Mouse (Mus musculus): ENCODE measurements around the gene Krtap19-9b.

Gene Krtap19-9b

DNA sequence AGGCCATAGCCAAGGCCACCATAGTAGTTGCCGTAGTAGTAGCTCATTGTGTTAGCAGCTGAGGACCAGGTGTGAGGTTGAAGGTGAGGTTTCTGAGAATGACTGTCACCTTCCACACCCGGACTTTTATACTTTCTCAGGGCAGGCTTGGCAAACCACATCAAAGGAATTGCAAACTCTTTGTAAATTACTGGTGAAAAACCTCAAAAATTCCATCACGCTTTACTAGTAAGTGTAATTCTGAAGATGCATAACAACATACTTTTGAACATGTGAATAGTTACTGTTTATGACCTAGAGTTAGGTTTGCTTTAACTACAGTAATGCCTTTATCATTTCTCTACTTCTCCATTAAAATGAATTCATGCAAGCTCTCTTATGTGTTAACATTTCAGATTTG lies at the start of gene Krtap19-9b:
Gene Krtap19-9b (minus strand): TSS at position 101 of the 400 bp plus-strand sequence.
- no peak for DNase-seq

DNA sequence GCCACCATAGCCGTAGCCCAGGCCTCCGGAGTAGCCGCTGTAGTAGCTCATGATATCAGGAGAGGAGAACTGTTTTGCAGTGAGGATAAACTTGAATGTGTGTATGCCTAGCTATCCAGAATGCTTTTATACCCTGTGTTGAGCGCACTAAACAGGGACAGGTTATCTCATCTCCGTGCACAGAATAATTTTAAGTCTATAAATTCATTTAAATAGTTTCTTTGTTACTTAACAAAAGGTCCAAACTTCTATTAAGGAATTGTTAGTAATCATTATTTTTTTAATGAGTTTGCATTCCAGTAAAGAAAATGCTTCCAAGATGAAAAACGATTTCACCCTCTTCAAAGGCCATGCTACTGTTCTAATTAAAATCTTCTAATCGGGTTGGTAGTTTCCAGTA lies 30.7 kb upstream of the Krtap19-9b start, which contains the start of gene Krtap16-3:
Gene Krtap16-3 (minus strand): TSS at position 101 of the 400 bp plus-strand sequence.
- DNase-seq: no peak

DNA sequence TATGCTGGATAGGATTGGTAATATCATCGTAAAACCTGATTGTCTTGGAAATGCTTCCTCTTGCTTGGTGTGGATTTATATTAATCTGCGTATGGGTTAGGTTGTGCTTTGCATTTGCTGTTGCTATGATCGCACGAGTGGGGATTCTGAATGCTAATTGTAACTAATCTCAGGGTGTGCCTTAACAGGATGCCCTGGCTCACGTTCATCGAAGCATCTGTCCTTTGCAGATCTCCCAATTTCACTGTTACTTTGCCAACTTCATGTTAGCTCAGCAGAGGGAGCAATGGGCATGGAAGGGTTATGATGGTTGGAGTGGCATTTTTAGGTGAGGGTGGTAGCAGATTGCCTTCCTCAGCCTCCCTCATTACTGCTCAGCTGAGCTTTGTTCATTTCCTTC lies 9.0 kb upstream of the Krtap19-9b start:
- no peak for DNase-seq

DNA sequence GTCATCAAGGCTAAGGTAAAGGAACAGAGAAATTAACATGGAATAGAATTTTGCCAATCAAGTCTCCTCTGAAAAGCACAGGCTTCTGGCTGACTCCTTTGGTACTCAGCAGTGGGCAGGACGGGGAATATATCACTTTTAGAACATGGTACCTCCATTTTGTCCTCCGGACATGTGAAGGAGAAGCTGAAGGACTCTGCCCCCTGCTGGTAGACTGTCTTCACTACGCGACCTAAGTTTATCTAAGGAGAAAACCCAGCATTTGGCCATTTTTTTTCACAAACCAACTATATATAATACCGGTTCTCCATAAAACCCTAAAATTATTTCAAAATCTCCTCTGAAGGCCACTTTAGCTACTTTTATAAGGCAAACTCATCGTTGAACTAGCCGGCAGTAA lies 6.2 kb upstream of the Krtap19-9b start:
- no peak for DNase-seq

DNA sequence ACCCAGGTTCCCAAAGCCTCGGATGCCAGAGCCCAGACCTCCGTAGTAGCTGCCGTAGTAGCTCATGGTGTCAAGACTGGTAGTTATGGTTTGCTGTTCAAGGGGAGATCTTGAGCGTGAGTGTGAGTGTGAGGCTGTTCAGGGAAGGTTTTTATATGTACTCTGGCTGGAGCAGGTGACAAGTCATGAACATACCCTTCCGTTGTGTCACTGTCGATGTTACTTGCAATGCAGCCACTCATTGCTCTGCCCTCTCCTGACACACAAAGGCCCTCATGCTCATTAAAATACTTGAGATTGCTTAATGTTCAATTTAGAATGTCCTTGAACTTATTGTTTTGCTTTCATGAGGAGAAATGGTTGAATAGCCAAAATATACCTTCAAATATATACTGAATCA lies 35.7 kb downstream of the Krtap19-9b start, which contains the start of gene Krtap19-5:
Gene Krtap19-5 (minus strand): TSS at position 101 of the 400 bp plus-strand sequence.
- no peak for DNase-seq

DNA sequence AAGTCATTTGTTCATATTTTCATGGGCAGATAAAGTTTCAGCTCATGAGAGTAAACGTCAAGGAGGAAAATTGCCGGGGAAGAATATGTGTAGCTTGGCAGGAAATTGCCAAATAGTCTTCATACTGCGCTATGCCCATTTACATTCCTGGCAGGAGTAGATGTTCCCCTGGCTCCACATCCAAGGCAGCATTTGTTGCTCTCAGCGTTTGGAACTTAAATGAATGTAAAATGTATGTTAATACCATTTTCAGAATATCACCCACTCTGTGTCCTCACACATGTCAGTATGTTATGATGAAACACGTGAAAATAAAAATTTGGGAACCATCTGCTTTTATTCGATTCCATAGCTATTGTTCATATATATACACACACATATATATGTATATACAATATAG lies 45.2 kb downstream of the Krtap19-9b start:
- no peak for DNase-seq

DNA sequence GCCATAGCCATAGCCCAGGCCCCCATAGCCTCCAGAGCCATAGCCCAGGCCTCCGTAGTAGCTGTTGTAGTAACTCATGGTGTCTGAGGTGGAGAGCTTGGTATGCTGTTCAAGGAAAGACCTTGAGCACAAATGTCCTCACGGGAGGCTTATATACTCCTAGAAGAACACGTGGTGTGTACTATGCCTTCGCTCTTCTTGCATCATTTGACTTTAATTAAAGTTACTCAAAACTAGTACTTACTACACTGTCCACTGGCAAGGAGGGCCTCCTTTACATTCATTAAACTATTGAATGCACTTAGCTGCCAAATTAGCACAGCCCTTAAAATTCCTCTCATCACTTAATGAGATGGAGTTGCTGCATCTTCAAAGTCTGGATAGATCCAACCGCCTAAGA lies 47.1 kb downstream of the Krtap19-9b start, which contains the start of gene Krtap19-4:
Gene Krtap19-4 (minus strand): TSS at position 101 of the 400 bp plus-strand sequence.
- no peak for DNase-seq

Data from cerebellum, adult 11-12 months (tissue).